Mouse (Mus musculus) embryonic facial prominence, embryonic 15.5 days (tissue): ENCODE measurements around the gene Dmd. TPM values are rescaled to one million over a fixed set of nuclear protein-coding genes. Genes with fewer than 3 reads are reported as not detected.

ENCODE experiments used
- ATAC-seq: fragments of 200-750 bp; cut with Nextera tagmentation; 2 replicates; pipeline ENCODE4 v1.8.0; 2017; ENCODE audit warnings: low read depth, moderate TSS enrichment; ENCODE audit not compliant: insufficient number of reproducible peaks, low FRiP score, low TSS enrichment
- H3K27ac ChIP-seq: fragments of 300-500 bp; sonication (generic); replicated peaks from 2 replicates; pipeline ENCODE4 v1.5.1; 2015; ENCODE audit warnings: mild to moderate bottlenecking, inconsistent platforms
- H3K27me3 ChIP-seq: fragments of 300-500 bp; sonication (generic); 2 replicates; pipeline ENCODE4 v1.6.1; 2015; ENCODE audit warnings: inconsistent platforms
- H3K36me3 ChIP-seq: fragments of 300-500 bp; sonication (generic); 2 replicates; pipeline ENCODE4 v1.6.1; 2015; ENCODE audit warnings: mild to moderate bottlenecking, inconsistent platforms
- H3K4me1 ChIP-seq: fragments of 300-500 bp; sonication (generic); 2 replicates; pipeline ENCODE4 v1.6.1; 2015; ENCODE audit warnings: inconsistent platforms
- H3K4me2 ChIP-seq: fragments of 300-500 bp; sonication (generic); replicated peaks from 2 replicates; pipeline ENCODE4 v1.6.1; 2015; ENCODE audit warnings: mild to moderate bottlenecking, inconsistent platforms
- H3K4me3 ChIP-seq: fragments of 300-500 bp; sonication (generic); replicated peaks from 2 replicates; pipeline ENCODE4 v1.5.1; 2015; ENCODE audit warnings: mild to moderate bottlenecking, inconsistent platforms
- H3K9ac ChIP-seq: fragments of 300-500 bp; sonication (generic); 2 replicates; pipeline ENCODE4 v1.6.1; 2015; ENCODE audit warnings: inconsistent platforms
- H3K9me3 ChIP-seq: fragments of 300-500 bp; sonication (generic); replicated peaks from 2 replicates; pipeline ENCODE4 v1.6.1; 2016; ENCODE audit warnings: inconsistent platforms
- WGBS: fragments of 180-500 bp; shearing (Covaris S2); methylation state at CpG from one replicate; pipeline ENCODE4 v1.1.7; 2015; 5-methylcytosine and 5-hydroxymethylcytosine counted together
- polyA plus RNA-seq: library from polyadenylated mRNA; unstranded; fragments of >200 nt; fragmentation: Nextera tagmentation; extraction: Ambion mirVana; gene quantifications from 2 replicates; pipeline ENCODE4 v1.2.1, GENCODE M21; 2015

The Dmd gene
- polyA plus RNA-seq, 1 experiment from 2014 or later: 27.9 TPM

DNA sequence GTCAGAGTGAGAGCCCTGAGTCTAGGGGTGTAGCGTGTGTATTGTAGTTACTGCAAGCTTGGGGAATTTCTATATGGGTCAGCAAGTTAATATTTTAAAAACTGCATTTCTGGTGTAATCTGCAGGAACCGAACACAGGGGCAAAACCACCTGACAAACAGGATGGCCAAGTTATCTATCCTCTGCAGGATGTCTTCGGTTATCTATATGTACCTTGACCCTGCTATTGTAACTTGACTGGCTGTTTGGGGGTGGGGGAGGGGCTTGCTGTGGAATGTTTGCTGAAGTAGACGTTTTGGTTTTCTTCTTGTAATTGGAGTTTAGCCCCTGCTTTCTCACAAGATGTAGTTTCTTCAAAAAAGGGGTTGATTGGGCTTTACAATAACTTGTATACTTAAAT is 2124.9 kb downstream of the Dmd start:
- Histone ChIP-seq H3K4me2 (no peak overlapping the region), H3K9me3 (no peaks in the 10 kb centered on the region), H3K4me3 (no peak overlapping the region), H3K36me3 (no peaks in the 10 kb centered on the region), H3K4me1 (no peaks in the 10 kb centered on the region), H3K9ac (no peak overlapping the region), H3K27ac (no peak overlapping the region), H3K27me3 (no peaks in the 10 kb centered on the region)
- ATAC-seq: no peak
- WGBS: 65% methylated on average over 4 of the region's 4 CpGs

DNA sequence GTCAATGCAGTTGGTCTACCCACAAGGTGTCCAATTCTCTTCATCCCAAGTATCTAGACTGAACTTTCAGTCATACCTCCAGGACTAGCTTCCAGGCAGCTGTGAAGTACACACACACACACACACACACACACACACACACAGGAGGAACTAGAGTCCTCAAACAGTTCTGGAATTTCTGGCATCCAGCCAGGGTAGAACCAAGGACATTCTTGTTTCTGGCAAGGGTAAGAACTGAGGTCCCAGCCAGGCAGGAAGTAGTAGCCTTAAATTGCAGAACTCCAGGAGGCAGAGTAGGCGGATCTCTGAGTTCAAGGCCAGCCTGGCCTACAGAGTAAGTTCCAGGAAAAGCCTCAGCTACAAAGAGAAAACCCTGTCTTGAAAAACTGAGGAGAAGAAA is 2128.2 kb downstream of the Dmd start:
- no peak for ATAC-seq
- Histone ChIP-seq H3K9ac (no peak overlapping the region), H3K4me1 (no peaks in the 10 kb centered on the region), H3K27ac (no peak overlapping the region), H3K27me3 (no peaks in the 10 kb centered on the region), H3K4me2 (no peak overlapping the region), H3K36me3 (no peaks in the 10 kb centered on the region), H3K4me3 (no peak overlapping the region), H3K9me3 (no peaks in the 10 kb centered on the region)
- 81% methylated on average over 1 of the region's 1 CpGs for WGBS

DNA sequence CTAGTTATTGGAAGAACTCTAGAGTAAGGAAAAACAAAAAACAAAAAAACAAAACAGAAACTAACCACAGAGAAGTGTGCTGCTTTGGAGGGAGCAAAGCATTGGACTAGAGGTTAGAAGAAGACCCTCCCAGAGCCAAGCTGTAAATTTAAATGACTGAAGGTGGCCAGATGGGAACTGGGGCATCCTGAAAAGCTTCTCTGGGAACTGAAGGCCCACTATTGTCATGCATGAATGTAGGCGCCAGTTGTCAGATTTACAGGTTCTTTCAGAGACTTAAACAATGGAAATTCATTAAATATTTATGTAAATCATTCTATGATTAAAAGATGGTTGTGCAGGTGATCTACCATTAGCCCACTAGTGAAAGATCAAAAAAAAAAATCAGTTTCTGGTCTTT is 2128.9 kb downstream of the Dmd start:
- Histone ChIP-seq H3K4me1 (no peaks in the 10 kb centered on the region), H3K4me3 (no peak overlapping the region), H3K9me3 (no peaks in the 10 kb centered on the region), H3K9ac (no peak overlapping the region), H3K4me2 (no peak overlapping the region), H3K27me3 (no peaks in the 10 kb centered on the region), H3K36me3 (no peaks in the 10 kb centered on the region), H3K27ac (no peak overlapping the region)
- WGBS: 86% methylated on average over 1 of the region's 1 CpGs
- ATAC-seq: no peak

DNA sequence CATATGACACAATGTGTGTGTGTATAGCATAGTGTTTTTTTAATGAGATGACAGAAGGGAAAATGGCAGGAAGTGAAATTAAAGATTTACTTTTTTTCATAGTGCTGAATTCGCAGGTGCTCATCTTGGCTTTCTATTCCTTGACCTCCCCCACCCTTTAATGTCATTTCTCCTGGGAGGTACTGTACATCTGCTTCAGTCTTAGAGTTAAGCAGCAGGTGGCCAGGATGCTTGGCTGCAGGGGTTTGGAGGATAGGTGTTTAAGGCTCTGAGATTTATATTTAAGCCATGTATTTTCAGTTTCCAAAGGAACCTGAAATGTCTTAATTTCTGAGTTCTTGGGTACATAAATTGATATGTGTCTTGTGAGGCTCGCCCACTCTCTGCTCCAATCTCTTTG is 2130.5 kb downstream of the Dmd start:
- no peak overlapping the region for H3K4me2 ChIP-seq
- H3K27ac ChIP-seq: no peak overlapping the region
- H3K9ac ChIP-seq: no peak overlapping the region
- no peaks in the 10 kb centered on the region for H3K36me3 ChIP-seq
- 63% methylated on average over 2 of the region's 2 CpGs for WGBS
- H3K4me1 ChIP-seq: no peaks in the 10 kb centered on the region
- ATAC-seq: no peak
- no peaks in the 10 kb centered on the region for H3K27me3 ChIP-seq
- H3K9me3 ChIP-seq: no peaks in the 10 kb centered on the region
- H3K4me3 ChIP-seq: no peak overlapping the region

DNA sequence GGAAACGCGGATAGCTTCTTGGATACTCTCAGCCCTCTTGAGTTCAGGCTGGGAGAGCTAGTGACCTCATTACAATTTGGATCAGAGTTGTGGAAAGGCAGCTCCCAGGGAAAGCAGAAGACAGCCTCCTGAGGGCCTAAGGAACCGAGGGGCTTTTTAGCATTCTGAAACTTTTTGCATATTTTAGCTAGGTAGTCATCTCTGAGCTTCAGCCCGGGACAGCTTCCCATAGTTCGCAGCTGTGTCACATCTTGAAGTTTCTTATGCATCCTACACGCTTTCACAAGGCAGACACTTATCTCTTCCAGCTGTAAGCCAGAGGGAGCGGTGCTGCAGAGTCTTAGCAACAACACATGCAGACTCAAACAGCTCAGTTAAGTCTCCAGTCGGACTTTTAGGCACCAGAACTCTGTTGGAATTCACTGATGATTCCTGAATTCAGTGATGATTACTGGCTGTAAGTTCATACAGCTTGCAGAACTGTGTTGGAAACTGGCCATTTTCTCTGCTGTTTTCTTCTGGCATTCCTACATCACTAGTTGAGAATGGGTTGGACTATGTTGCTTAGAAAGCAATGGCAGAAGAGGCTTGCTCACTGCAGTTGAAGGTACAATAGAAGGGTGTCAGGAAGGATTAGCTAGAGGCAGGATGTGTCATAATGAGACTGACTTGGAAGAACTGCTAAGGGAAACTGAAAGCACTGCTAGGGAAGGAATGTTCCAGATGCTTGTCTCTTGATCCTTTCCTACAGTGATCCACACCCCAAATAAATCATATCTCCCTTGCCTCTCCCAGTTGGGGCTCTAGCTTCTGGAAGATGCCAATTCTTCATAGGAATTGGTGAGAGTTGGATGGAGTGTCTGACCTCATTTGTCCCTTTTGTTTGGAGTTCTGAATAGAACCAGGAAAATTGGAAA is 2135.8 kb downstream of the Dmd start:
- Histone ChIP-seq H3K4me3 (no peak overlapping the region), H3K9me3 (no peaks in the 10 kb centered on the region), H3K4me1 (no peaks in the 10 kb centered on the region), H3K4me2 (no peak overlapping the region), H3K36me3 (no peaks in the 10 kb centered on the region), H3K27ac (no peak overlapping the region), H3K9ac (no peak overlapping the region), H3K27me3 (no peaks in the 10 kb centered on the region)
- ATAC-seq: peak; percentile 76
- 38% methylated on average over 8 of the region's 8 CpGs for WGBS

DNA sequence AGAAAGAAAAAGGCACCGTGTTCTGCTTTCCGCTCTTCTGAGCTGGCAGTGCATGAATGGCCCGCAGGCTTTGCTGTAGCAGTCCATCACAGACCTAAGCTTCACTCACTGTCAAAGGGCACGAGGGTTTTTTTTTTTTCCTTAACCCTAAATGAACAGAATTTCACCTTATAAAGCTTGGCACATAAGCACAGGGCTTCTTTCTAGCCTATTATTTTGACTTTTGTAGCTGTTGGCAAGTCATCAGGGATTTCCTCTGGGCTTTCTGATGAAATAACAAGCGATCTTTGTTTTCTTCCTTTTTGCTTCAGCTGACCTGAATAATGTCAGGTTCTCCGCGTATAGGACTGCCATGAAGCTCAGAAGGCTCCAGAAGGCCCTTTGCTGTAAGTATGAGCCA is 2140.8 kb downstream of the Dmd start:
- WGBS: 58% methylated on average over 7 of the region's 7 CpGs
- no peak overlapping the region for H3K27ac ChIP-seq
- no peaks in the 10 kb centered on the region for H3K36me3 ChIP-seq
- no peak overlapping the region for H3K9ac ChIP-seq
- no peaks in the 10 kb centered on the region for H3K9me3 ChIP-seq
- no peaks in the 10 kb centered on the region for H3K4me1 ChIP-seq
- no peaks in the 10 kb centered on the region for H3K27me3 ChIP-seq
- no peak overlapping the region for H3K4me3 ChIP-seq
- no peak for ATAC-seq
- no peak overlapping the region for H3K4me2 ChIP-seq

DNA sequence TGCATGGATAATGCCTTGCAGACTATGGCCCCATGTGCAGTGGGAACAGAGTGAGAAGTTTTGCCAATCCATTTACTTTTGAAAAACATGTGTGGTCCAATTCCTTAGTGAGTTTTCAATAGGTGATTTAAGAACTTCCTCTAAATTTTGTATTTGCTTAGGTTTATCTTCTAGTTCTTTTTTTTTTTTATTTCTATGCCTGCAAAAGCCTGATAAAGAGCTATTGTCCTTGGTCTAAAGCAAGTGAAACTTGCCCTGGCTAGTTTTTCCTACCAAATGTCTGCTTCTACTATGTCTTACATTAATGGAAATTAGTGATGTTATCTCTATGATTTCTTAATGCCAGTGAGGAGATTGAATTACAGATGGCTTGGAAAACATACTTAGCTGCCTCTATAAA is 2144.7 kb downstream of the Dmd start:
- no peak for ATAC-seq
- Histone ChIP-seq H3K4me3 (no peak overlapping the region), H3K9me3 (no peaks in the 10 kb centered on the region), H3K9ac (no peak overlapping the region), H3K4me1 (no peaks in the 10 kb centered on the region), H3K27me3 (no peaks in the 10 kb centered on the region), H3K4me2 (no peak overlapping the region), H3K27ac (no peak overlapping the region), H3K36me3 (no peaks in the 10 kb centered on the region)

DNA sequence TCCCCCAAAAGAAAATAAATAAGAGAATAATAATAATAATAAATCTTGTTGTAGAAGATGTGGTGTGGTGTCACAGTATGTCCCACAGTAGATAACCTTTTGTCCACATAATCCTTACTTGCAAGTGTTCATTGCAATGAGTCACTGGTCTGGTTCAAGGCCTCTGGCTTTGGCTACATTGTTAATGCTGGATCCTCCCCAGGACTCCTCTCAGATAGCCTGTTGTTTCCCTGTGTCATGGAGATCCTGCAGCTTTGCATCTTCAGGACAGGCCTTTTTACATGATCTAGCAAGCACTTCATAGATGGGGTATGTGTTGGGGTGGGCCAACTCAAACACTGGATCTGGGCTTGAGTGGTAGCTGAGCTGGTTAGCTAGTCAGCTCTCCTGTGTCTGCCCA is 2150.0 kb downstream of the Dmd start:
- no peak overlapping the region for H3K9ac ChIP-seq
- no peaks in the 10 kb centered on the region for H3K9me3 ChIP-seq
- H3K27ac ChIP-seq: no peak overlapping the region
- H3K4me2 ChIP-seq: no peak overlapping the region
- H3K36me3 ChIP-seq: no peaks in the 10 kb centered on the region
- H3K27me3 ChIP-seq: no peaks in the 10 kb centered on the region
- no peak for ATAC-seq
- no peak overlapping the region for H3K4me3 ChIP-seq
- no peaks in the 10 kb centered on the region for H3K4me1 ChIP-seq

DNA sequence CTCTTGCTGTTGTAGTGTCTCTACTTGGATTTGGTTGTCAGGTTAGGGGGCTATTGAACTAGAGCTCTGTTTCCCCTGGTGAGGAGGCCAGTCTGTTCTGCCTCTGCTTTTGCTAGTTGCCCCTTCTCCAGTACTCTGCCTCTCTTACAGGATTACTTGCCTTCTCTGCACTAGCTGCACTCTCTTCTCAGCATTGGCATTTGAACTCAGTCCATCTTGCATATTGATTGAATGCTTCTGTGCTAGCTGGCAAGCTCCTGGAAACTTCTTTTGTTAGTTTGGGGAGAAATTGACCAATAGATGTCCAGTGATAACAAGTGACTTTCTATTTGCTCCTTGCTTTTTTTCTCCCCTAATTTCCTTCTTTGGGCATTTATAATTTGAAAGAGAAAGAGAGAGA is 2163.7 kb downstream of the Dmd start:
- H3K4me2 ChIP-seq: no peak overlapping the region
- H3K27ac ChIP-seq: no peak overlapping the region
- no peaks in the 10 kb centered on the region for H3K9me3 ChIP-seq
- H3K4me1 ChIP-seq: no peaks in the 10 kb centered on the region
- H3K4me3 ChIP-seq: no peak overlapping the region
- no peaks in the 10 kb centered on the region for H3K27me3 ChIP-seq
- no peak overlapping the region for H3K9ac ChIP-seq
- no peaks in the 10 kb centered on the region for H3K36me3 ChIP-seq
- no peak for ATAC-seq

DNA sequence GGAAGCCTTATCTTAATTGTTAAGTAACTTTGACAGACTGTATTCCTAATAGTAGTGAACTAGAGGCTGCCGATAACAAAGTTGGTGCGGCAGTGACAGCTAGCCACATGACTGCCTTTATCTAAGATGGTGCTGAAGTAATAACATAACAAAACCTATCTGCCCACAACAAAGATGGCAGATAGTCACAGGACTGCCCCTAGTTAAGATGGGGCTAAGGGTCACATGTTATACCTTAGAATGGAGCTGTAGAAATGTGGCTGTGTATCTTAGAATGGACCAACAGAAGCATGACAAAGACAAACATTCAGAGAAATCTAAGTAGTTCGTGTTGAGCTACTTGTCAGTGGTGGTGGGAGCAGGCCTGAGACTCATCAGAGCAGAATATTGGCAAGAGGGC is 2184.0 kb downstream of the Dmd start:
- H3K4me1 ChIP-seq: no peaks in the 10 kb centered on the region
- no peaks in the 10 kb centered on the region for H3K27me3 ChIP-seq
- no peak overlapping the region for H3K4me2 ChIP-seq
- WGBS: 88% methylated on average over 3 of the region's 3 CpGs
- no peak overlapping the region for H3K27ac ChIP-seq
- no peaks in the 10 kb centered on the region for H3K9me3 ChIP-seq
- no peak overlapping the region for H3K9ac ChIP-seq
- ATAC-seq: no peak
- H3K36me3 ChIP-seq: no peaks in the 10 kb centered on the region
- no peak overlapping the region for H3K4me3 ChIP-seq

DNA sequence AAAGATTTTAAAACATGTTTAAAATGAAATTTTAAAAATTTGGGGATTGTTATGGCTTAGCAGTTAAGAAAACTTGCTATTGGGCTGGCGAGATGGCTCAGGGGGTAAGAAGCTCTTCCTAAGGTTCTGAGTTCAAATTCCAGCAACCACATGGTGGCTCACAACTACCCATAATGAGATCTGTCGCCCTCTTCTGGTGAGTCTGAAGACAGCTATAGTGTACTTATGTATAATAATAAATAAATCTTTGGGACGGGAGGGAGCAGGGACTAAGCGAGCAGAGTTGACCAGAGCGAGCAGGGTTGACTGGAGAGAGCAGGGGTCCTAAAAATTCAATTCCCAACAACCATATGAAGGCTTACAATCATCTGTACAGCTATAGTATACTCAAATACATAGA is 2188.6 kb downstream of the Dmd start:
- no peaks in the 10 kb centered on the region for H3K4me1 ChIP-seq
- 87% methylated on average over 5 of the region's 5 CpGs for WGBS
- no peak overlapping the region for H3K4me3 ChIP-seq
- ATAC-seq: no peak
- H3K36me3 ChIP-seq: no peaks in the 10 kb centered on the region
- no peaks in the 10 kb centered on the region for H3K9me3 ChIP-seq
- no peak overlapping the region for H3K27ac ChIP-seq
- H3K4me2 ChIP-seq: no peak overlapping the region
- no peak overlapping the region for H3K9ac ChIP-seq
- H3K27me3 ChIP-seq: no peaks in the 10 kb centered on the region

DNA sequence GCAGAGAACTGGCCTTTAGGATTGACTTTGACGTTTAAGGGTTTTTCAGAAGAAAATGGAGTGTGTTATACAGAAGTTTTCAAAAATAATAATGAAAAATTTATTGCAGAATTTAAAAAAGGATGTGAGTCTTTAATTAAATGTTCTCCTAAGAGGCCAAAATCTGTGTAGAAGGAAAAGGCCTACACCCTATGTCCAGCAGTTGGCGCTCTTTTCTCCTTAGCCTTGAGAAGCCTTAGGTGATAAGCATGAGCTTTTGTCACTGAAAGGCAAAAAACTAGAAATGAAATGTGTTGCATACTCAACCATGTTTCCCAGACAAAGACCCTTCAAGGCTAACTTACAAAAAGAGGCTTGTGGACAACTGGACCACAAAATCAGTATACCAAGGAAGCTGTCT is 2222.6 kb downstream of the Dmd start:
- Histone ChIP-seq H3K9me3 (no peaks in the 10 kb centered on the region), H3K4me1 (no peaks in the 10 kb centered on the region), H3K27me3 (no peaks in the 10 kb centered on the region), H3K4me3 (no peak overlapping the region), H3K4me2 (no peak overlapping the region), H3K9ac (no peak overlapping the region), H3K27ac (no peak overlapping the region), H3K36me3 (no peaks in the 10 kb centered on the region)
- WGBS: 66% methylated on average over 2 of the region's 2 CpGs
- no peak for ATAC-seq
